Mouse (Mus musculus) C3H10T1/2 (cell line): ENCODE results near the gene Lamc1. TPM values are rescaled to one million over a fixed set of nuclear protein-coding genes. Genes with fewer than 3 reads are reported as not detected.

ENCODE experiments used
- polyA plus RNA-seq, 2 experiments: library from polyadenylated mRNA; unstranded; fragments of >200 nt; fragmentation: generic; extraction: Trizol; gene quantifications; one replicate each; pipeline ENCODE4 v1.2.1; 2012; ENCODE audit warnings: missing spikeins in 2 of 2

Gene Lamc1
- 10 to 100 TPM; 10.7 to 56.6 TPM for polyA plus RNA-seq

DNA sequence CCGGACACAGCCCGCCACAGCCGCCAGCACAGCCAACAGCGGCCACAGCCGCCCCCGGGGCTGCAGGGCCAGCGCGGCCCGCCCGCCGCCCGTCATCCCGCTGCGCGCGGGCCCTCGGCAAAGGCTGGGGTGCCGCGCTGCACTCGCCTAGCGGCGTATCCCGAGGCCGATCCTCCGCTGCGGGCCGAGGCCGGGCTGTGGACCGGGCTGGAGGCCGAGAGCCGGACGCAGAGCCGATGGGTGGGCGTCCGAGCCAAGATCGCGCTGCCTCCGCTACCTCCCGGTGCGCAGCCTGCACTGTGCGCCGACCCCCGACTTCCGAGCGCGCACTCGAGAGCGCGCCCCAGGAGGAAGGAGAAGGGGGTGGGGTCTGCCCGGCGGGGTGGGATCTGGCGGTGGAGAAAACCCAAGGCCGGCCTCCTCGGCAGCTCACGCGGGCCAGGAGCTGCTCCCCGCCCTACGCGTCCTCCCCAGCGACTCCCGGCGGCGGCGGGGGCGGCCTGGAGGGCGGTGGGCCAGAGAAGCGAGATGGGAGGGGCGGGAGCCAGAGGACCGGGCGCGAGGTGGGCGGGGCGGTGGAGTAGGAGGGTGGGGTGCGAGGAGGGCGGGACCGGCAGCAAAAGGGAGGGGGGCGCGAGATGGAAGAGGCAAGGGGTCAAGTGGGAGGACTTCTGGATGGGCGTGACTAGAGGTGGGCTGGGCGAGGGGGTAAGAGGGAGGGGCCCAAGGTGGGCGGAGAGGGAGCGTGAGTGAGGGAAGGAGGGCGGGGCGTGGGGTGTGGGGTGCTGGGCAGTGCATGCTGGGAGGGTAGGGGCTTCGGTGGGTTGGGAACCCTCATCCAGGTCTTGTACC is at the start of gene Lamc1:
Gene Lamc1, minus strand, starts transcription at position 343 of the 852 bp plus-strand sequence.

GRCm38 (mm10) chr1:153185828-153186803 is 146.5 kb downstream of the Lamc1 start, which contains the start of gene Lamc2:
TSS of gene Lamc2 (minus strand) at chr1:153186447.

Other genes starting within 250 kb of the Lamc1 start
- under 1 TPM; 0.09 to 0.59 TPM for gene Lamc2, start 146.3 kb downstream of the Lamc1 start, polyA plus RNA-seq
- gene Shcbp1l, start 92.4 kb upstream of the Lamc1 start, polyA plus RNA-seq = under 1 TPM; 0.02 to 0.06 TPM
- gene Dhx9, start 154.9 kb upstream of the Lamc1 start, polyA plus RNA-seq = 10 to 100 TPM in 1 of 2 experiments, 1 to 10 TPM in 1; 2.8 to 19.7 TPM
- gene Npl, start 217.3 kb upstream of the Lamc1 start, polyA plus RNA-seq = under 1 TPM in 1 of 2 experiments, not detected in 1; 0.05 TPM